Mouse (Mus musculus) gastrocnemius, postnatal 25 days (tissue): ENCODE data around the gene Otulin. TPM values are rescaled to one million over a fixed set of nuclear protein-coding genes. Genes with fewer than 3 reads are reported as not detected.

ENCODE experiments used
- DNase-seq: peaks from one replicate; pipeline ENCODE4 v3.0.0; 2022
- total RNA-seq, 2 experiments: library from RNA; stranded (reverse); gene quantifications; 1 replicate in 1 of 2; 2 replicates in 1 of 2; pipeline ENCODE4 v1.2.3; 2021

Gene Otulin
- total RNA-seq, 2 experiments from 2014 or later = 21.1 to 23.3 TPM

DNA sequence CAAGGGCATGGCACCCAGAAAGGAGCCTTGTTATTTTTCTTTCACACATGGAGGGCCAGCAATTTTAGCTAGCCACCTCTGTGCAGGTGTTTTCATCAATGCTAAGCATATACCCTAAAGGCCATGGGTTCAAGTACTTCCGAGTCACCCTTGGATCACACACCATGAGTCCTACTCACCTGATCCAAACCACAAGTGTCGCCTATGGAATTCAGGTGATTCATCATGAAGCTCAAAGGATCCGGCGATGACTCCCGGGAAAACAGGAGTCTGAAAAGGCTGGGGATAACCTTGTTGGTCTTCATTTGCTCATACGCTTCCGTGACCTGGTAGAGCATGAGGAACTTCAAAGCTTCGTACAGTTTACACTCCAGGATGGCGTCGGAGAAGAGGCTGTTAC lies 27.4 kb upstream of the Otulin start:
- no peak for DNase-seq

DNA sequence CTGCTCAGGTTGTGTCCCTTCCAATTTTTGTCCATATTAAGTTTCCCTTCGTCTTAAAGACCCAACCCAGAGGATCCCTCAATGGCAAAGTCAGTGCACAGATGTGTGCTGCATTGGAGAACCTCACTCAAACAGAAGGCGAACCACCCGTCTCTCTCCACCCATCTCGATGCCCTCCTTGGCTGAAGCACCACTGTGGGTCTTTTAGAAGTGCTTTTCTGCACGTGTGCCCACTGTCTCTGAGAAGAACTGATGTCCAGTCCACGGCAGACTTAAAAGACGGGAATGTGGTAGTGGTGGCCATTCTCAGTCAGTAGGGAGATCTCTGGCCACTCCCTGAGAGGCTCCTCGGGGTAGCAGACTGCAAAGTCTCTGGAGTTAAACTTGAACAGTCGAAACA lies 26.1 kb upstream of the Otulin start:
- DNase-seq = no peak

- DNase-seq = no peak
Measured at GRCm38 (mm10) chr15:27655015-27655414, 24.5 kb upstream of the Otulin start.

DNA sequence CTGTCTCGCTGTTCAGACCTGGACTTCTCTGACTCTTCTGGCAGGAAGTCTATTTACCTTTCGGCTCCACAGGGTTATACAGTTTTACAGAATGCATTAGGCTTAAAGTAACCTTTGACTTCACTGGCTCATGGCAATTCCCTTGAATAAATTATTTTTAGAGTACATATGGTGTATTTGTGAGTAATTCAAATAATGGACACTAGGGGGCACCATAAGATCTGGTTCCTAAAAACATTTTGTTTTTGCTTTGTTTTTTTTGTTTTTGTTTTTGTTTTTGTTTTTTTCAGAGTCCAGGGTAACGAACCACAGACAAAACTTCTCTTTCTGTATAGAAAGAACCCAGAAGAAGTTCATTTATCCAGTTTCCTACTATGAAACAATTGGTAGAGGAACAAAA lies 17.2 kb upstream of the Otulin start:
- DNase-seq = no peak

- no peak for DNase-seq
Measured at GRCm38 (mm10) chr15:27646665-27647064, 16.2 kb upstream of the Otulin start.

GRCm38 (mm10) chr15:27645250-27645649 lies 14.8 kb upstream of the Otulin start:
- no peak for DNase-seq

GRCm38 (mm10) chr15:27642895-27643294 lies 12.4 kb upstream of the Otulin start:
- DNase-seq = no peak

- no peak for DNase-seq
Measured at GRCm38 (mm10) chr15:27641171-27641570, 10.7 kb upstream of the Otulin start.

DNA sequence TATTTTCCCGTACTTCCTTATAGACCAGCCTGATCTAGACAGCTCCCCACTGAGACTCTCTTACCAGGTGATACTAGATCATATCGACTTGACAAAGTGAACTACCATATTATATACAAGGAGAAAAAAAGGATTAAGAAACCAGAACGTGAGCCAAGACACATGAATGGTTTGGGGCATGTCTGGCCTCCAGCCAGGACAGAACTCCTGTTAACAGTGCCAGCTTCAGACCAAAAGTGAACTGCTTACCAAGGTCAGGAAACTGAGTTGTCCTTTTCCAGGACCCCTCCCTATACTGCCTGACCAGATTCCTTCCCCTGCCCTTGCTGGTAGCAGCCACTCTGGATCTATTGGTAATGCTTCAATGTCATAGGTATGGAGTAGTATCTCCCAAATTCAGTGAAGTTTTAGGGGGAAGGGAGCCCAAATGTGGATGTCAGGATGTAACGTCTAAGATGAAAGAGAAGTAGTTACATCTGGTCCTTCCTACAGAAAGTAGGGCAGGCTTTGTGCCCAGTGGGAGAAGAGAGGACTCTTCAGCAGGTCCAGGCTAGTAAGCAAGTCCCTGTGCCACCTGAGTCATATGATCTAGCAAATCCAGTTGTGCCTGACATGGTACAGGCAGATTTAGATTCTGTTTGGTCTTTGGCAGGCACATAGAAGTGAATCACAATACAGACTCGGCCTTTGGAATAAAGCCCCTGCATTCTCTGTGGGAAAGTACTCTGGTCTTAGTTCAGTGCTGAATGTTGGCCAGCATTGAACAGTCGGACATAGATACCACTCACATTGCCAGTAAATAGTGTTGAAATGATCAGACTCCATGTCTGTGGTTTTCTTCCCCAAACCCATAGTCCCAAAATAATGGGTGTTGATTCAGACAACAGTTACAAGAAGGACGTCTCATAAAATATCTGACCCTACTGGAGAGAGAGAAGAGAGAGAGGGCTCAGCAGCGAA lies 3.7 kb upstream of the Otulin start:
- no peak for DNase-seq

- peak; percentile 13 for DNase-seq
Measured at GRCm38 (mm10) chr15:27629800-27630600, 493 bp downstream of the Otulin start.

DNA sequence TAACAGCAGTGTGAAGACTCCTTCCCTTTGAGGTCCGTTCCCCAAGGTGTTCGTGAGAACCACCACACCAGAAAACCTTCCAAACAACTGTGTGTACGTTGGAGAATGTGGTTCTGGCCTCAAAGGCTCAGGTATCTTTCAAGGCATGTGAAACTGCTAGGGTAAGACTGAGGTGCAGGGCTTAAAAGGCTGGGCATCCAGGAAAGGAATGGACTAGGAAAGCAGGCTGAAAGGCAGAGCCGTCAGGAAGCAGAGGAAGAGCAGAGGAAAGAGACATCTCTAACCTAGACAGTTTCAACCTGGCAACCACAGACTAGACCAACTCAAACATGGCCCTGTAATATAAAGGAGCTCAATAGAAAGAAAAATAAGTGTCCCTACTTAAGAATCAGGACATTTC lies 1.4 kb downstream of the Otulin start:
- DNase-seq = no peak

GRCm38 (mm10) chr15:27627794-27628193 lies 2.7 kb downstream of the Otulin start:
- no peak for DNase-seq

- DNase-seq = no peak
Measured at GRCm38 (mm10) chr15:27626314-27626713, 4.2 kb downstream of the Otulin start.

DNA sequence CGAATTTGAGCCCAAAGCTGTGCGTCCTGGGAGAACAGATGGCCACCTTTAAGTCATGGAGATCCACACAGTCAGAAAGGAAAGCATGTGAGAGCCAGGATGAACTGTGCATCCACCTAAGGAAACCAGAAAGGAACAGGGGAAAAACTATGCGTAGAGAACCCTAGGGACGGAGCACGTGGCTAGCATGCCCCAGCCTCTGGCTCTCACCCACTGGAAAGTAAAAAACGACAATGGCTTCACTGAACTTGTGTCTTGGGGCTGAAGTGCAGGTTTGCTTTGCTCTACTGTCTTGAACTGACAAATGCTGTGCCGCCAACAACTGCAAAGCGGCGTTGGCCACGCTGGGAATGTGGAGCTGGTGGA lies 4.6 kb downstream of the Otulin start:
- no peak for DNase-seq

- no peak for DNase-seq
Measured at GRCm38 (mm10) chr15:27625014-27625889, 5.2 kb downstream of the Otulin start.

GRCm38 (mm10) chr15:27623286-27623685 lies 7.2 kb downstream of the Otulin start:
- no peak for DNase-seq

GRCm38 (mm10) chr15:27620475-27621185 lies 9.9 kb downstream of the Otulin start:
- DNase-seq = no peak

DNA sequence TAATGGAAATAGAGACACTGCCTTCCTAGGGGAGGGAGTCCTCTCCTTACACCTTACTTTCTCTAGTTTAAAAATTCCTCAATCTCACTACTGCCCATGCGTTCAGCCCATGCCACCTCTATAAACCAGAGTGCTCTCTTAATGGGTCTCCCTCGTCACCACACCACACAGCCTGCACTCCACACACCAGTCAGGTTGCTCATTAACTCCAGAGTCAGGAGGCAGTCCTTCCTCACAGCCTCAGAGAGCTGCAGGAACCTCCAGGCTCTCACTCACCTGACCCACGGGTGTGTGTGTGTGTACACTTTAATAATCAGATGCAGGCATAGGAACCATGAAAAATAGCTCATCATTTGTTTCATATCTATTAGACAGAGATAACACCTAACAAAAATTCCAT lies 10.8 kb downstream of the Otulin start:
- no peak for DNase-seq

DNA sequence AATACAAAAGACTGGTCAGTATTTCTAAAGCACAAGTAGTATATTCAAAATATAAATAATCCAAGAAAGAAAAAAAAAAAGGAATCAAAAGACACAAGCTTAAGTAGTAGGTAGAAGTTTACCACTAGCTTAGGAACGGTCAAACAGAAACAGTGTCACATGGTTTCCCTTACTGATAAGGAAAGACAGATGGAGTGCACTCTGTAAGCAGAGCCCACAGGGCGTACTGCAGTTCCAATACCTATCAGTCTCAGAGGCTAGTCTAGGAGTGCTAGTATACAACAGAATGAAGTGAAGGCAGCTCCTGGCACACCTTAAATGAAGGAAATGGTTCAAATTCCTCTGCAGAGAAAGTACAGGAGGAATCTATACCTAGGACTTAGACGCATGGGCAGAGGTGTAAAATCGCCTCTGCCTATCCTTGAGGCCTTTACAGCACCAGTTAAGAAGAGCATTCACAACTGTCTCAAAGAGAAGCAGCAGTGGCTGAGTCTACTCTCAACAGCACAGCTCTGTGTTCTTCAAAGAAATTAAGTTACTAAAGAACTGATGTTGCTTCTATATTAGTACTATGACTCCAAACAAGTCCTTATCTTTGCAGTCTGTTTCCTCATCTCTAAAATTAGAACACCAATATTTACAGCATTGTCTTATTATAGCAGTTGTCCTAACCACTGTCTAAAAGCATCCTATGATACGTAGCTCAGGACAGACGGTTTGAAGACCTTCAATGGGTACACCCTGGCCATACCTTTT lies 11.5 kb downstream of the Otulin start:
- DNase-seq = no peak

GRCm38 (mm10) chr15:27617227-27617626 lies 13.3 kb downstream of the Otulin start:
- DNase-seq = no peak

- peak; percentile 87 for DNase-seq
Measured at GRCm38 (mm10) chr15:27616159-27616558, 14.3 kb downstream of the Otulin start.
